Mouse (Mus musculus): Measurements from ENCODE around the gene Gadd45b. TPM values are rescaled to one million over a fixed set of nuclear protein-coding genes. Genes with fewer than 3 reads are reported as not detected.

Gene Gadd45b
- total and polyA plus RNA-seq, 3 experiments = 10.1 to 13.3 TPM; not detected in 1

DNA sequence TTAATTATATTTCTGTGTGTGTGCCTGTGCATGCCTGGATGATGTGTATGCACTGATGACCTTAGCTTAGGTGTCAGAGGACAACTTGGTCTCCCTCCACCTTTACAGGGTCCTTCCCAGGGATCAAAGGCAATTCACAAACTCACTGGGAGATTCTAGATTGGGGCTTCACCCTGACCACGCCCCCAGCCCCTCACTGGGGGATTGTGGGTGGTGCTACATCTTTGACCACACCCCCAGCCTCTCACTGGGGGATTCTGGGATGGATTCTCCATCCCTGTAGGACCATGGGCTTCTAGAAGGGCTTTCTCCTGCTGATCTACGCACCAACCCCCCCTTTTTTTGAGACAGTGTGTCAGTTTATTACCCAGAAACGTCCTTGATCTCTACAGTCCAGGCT lies 4.4 kb upstream of the Gadd45b start:
- Histone ChIP-seq H3K27me3 (ENCODE audit: control insufficient read depth in 1 of 2, insufficient read depth in 2 of 2, low read length in 2 of 2) (no peaks in the 10 kb centered on the region), H3K4me1 (ENCODE audit: control insufficient read depth in 1 of 2, insufficient read depth in 2 of 2, low read length in 2 of 2) (no peaks in the 10 kb centered on the region), H3K9ac (ENCODE audit: control insufficient read depth, low read depth, low read length, poor library complexity, severe bottlenecking) (no peak overlapping the region), H3K27ac (ENCODE audit: control insufficient read depth, low read depth, low read length) (no peak overlapping the region), H3K79me2 (ENCODE audit: control insufficient read depth, insufficient read depth, low read length, poor library complexity) (peaks cover 5% of the 10 kb centered on the region; the same call in 1 of the 2 replicates), H3K4me3 (ENCODE audit: control insufficient read depth in 1 of 2, insufficient read depth in 1 of 2, low read depth in 2 of 2, low read length in 2 of 2) (no peak overlapping the region), H3K36me3 (ENCODE audit: control insufficient read depth in 1 of 2, insufficient read depth in 2 of 2, low read length in 2 of 2) (no peaks in the 10 kb centered on the region), H3K9me3 (replicated peaks; ENCODE audit: insufficient read depth, low read length) (no peaks in the 10 kb centered on the region)
- TF ChIP-seq TCF12 (IDR thresholded peaks at IDR 0.05; ENCODE audit: low read depth, low read length) = no peak
- no peak for TF ChIP-seq E2F4 (IDR thresholded peaks at IDR 0.05; ENCODE audit: borderline replicate concordance, low read depth, low read length)
- TF ChIP-seq MXI1 (IDR thresholded peaks at IDR 0.05; ENCODE audit: low read depth, low read length) = no peak
- TF ChIP-seq ETS1 (IDR thresholded peaks at IDR 0.05; ENCODE audit: low read depth, low read length) = no peak
- no peak for TF ChIP-seq USF2 (IDR thresholded peaks at IDR 0.05; ENCODE audit: borderline replicate concordance in 1 of 2, insufficient read depth in 1 of 2, low read depth in 1 of 2, low read length in 2 of 2)
- TF ChIP-seq RAD21 (IDR thresholded peaks at IDR 0.05; ENCODE audit: low read depth, low read length) = no peak
- TF ChIP-seq TAL1 (IDR thresholded peaks at IDR 0.05; ENCODE audit: low read length) = no peak
- TF ChIP-seq RCOR1 (IDR thresholded peaks at IDR 0.05; ENCODE audit: low read depth, low read length) = no peak
- TF ChIP-seq NELFE (IDR thresholded peaks at IDR 0.05; ENCODE audit: low read depth, low read length) = no peak
- no peak for TF ChIP-seq MYB (IDR thresholded peaks at IDR 0.05; ENCODE audit: low read depth, low read length)
- TF ChIP-seq KAT2A (conservative IDR thresholded peaks at IDR 0.05; ENCODE audit: low read depth, low read length) = no peak
- TF ChIP-seq ZMIZ1 (IDR thresholded peaks at IDR 0.05; ENCODE audit: low read depth, low read length) = no peak
- no peak for TF ChIP-seq ZKSCAN1 (IDR thresholded peaks at IDR 0.05; ENCODE audit: low read depth, low read length)
- TF ChIP-seq MAFK (IDR thresholded peaks at IDR 0.05; ENCODE audit: borderline replicate concordance, low read depth, low read length) = no peak
- DNase-seq (ENCODE audit: low read depth, low spot score) = no peak

DNA sequence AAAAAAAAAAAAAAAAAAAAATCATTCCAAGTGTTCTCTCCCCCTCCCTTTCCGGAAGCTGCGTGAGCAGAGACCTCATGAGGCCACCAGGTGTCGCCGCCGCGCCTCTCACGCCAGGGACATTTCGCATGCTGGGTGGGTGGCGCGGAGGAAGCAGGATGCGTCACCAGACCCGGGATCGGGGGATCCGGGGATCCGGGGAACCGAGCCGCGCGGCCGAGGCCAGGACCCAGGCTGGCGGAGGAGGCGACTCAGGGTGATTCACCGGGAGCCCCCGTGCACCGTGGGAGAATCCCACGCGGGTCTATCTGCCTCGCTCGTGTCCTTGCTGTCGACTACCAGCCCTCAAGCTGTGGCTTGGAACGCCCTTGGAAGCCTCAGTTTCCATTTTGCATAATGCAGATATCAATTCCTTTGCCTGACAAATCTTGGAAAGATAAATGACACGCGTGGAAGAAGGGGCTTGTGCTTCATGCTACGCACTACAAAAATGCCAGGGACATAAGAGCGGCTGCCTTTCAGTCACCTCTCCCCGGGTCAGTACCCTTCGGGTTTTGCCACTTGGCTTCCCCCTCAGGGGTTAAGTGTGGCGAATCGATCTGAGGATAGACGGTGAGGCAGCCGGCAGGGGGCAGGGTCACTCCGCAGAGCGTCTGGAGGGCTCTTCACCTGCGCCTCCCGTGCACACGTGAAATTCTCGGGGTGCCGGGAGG lies 1.1 kb upstream of the Gadd45b start:
- DNase-seq (ENCODE audit: low read depth, low spot score) = peak; percentile 94
- H3K27me3 ChIP-seq (ENCODE audit: control insufficient read depth in 1 of 2, insufficient read depth in 2 of 2, low read length in 2 of 2) = no peaks in the 10 kb centered on the region
- peaks cover 0 to 3% of the 10 kb centered on the region in 2 experiments; a peak in 1 of 4 replicates for H3K36me3 ChIP-seq (ENCODE audit: control insufficient read depth in 1 of 2, insufficient read depth in 2 of 2, low read length in 2 of 2)
- H3K79me2 ChIP-seq (ENCODE audit: control insufficient read depth, insufficient read depth, low read length, poor library complexity) = peaks cover 13% of the 10 kb centered on the region
- H3K4me1 ChIP-seq (ENCODE audit: control insufficient read depth in 1 of 2, insufficient read depth in 2 of 2, low read length in 2 of 2) = peaks cover under 1 to 10% of the 10 kb centered on the region in 2 experiments; a peak in 3 of 4 replicates
- H3K4me3 ChIP-seq (ENCODE audit: control insufficient read depth in 1 of 2, insufficient read depth in 1 of 2, low read depth in 2 of 2, low read length in 2 of 2) = peak overlapping the region; percentile 75 to 84
- no peaks in the 10 kb centered on the region for H3K9me3 ChIP-seq (replicated peaks; ENCODE audit: insufficient read depth, low read length)
- H3K27ac ChIP-seq (ENCODE audit: control insufficient read depth, low read depth, low read length) = peak overlapping the region; percentile 72
- peak overlapping the region; percentile 76 for H3K9ac ChIP-seq (ENCODE audit: control insufficient read depth, low read depth, low read length, poor library complexity, severe bottlenecking)
- TF ChIP-seq POLR2A (IDR thresholded peaks at IDR 0.05; ENCODE audit: control insufficient read depth in 1 of 2, insufficient read depth in 1 of 2, low read depth in 1 of 2, low read length in 2 of 2, poor library complexity in 1 of 2) (0 out of 4 replicates have a peak, but pooled peaks of 1 of the 2 experiments have one; percentile 30), ETS1 (IDR thresholded peaks at IDR 0.05; ENCODE audit: low read depth, low read length) (0 out of 2 replicates have a peak, but pooled peaks have one; percentile 27), MYC (IDR thresholded peaks at IDR 0.05; ENCODE audit: low read depth, low read length) (no peak; the same call in 1 of the 2 replicates), TBP (IDR thresholded peaks at IDR 0.05; ENCODE audit: low read depth, low read length) (0 out of 2 replicates have a peak, but pooled peaks have one; percentile 10), E2F4 (IDR thresholded peaks at IDR 0.05; ENCODE audit: borderline replicate concordance, low read depth, low read length) (no peak), CHD2 (IDR thresholded peaks at IDR 0.05; ENCODE audit: low read length) (no peak), GABPA (IDR thresholded peaks at IDR 0.05; ENCODE audit: low read depth, low read length) (no peak), MAZ (IDR thresholded peaks at IDR 0.05; ENCODE audit: low read depth, low read length) (peak; percentile 99), GATA1 (IDR thresholded peaks at IDR 0.05; ENCODE audit: low read depth, low read length) (no peak), TAL1 (IDR thresholded peaks at IDR 0.05; ENCODE audit: low read length) (no peak), RCOR1 (IDR thresholded peaks at IDR 0.05; ENCODE audit: low read depth, low read length) (0 out of 2 replicates have a peak, but pooled peaks have one; percentile 33), KAT2A (conservative IDR thresholded peaks at IDR 0.05; ENCODE audit: low read depth, low read length) (no peak), MYB (IDR thresholded peaks at IDR 0.05; ENCODE audit: low read depth, low read length) (no peak), BHLHE40 (IDR thresholded peaks at IDR 0.05; ENCODE audit: borderline replicate concordance, low read depth, low read length) (peak; percentile 63; the same call in 1 of the 2 replicates), MAFK (IDR thresholded peaks at IDR 0.05; ENCODE audit: borderline replicate concordance, low read depth, low read length) (no peak), CHD1 (IDR thresholded peaks at IDR 0.05; ENCODE audit: low read depth, low read length) (no peak), ZNF384 (IDR thresholded peaks at IDR 0.05; ENCODE audit: low read depth, low read length) (peak; percentile 98), ZC3H11A (IDR thresholded peaks at IDR 0.05; ENCODE audit: low read depth, low read length) (peak; percentile 91), HCFC1 (IDR thresholded peaks at IDR 0.05; ENCODE audit: low read depth, low read length) (peak; percentile 60; the same call in 1 of the 2 replicates), POLR2AphosphoS5 (IDR thresholded peaks at IDR 0.05; ENCODE audit: borderline replicate concordance, low read depth, low read length) (no peak), MAX (IDR thresholded peaks at IDR 0.05; ENCODE audit: low read length) (no peak), USF1 (IDR thresholded peaks at IDR 0.05; ENCODE audit: low read depth, low read length) (no peak), TCF12 (IDR thresholded peaks at IDR 0.05; ENCODE audit: low read depth, low read length) (0 out of 2 replicates have a peak, but pooled peaks have one; percentile 19)
